Mouse (Mus musculus): ENCODE data around the gene Cacng3.
A peak's percentile ranks its signal among the peaks of the same experiment; 100 is the strongest.

Gene Cacng3

DNA sequence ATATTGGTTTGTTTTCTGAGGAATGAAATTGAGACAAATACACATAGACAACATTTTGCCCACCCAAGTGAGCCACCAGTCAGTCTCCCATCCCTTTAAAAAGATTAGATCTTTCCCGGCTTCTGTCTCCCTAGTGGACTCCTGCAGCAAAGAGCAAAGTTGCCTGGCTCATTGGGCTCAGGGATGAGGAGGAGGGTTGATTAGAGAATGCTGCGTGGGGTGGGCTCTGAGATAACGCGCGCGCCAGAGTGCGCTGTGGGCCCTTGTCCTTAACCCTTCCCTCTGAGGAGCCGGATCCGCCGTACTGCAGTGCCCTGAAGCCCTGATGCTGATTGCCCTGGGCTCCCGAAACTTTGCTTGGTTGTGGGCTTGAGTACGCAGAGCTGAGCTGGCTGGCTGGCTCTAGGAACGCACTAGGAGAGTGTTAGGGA is at the start of gene Cacng3:
Gene Cacng3, plus strand, starts transcription at position 51 of the 431 bp plus-strand sequence.
- no peak for DNase-seq (ENCODE audit: low spot score)

DNA sequence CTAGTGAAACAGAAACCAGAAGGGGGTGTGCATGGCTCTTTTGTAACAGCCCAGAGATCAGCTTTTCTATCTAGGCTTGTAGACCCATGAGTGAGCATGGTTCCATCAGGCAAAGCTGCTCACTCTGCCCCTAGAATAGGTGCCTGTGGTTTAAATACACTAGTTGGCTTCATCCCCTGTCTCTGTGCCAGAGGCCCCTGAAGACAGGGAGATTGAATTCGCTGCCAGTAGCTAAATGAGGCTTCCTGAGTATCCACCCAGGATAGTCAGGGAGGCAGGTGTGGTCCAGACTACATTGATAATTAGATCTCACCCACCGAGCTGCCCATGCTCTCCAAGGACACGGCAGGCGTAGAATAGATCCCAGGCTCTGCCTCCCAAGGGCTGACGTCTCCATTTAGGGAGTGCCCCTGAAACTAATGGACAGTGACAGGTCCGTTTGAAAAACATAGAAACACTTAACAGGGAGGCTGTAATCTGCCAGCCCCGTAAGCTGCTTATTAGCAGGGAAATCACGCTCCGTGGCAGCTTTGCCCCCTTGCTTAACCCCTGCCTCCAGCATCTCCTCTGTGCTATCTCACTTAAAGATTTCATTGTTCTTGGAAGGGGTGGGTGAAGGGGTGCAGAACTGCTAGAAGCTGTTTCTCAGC is 48.0 kb upstream of the Cacng3 start:
- no peak for DNase-seq (ENCODE audit: low spot score)

DNA sequence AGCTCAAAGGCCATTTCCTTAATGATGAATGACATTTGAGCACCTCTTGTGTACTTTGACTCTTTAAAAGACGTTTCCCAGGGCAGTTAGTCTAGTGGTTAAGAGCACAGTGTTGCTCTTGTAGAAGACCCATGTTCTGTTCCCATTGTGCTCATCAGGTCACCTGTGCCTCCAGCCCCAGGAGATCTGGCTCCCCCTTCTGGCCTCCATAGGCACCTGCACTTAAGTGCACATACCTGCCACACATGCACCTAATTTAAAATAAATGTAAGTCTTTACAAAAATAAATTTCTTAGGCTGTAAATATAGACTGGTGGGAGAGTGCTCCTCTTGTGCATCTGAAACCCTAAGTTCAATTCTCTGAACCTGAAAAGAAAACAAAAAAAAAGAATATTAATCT is 46.5 kb upstream of the Cacng3 start:
- no peak for DNase-seq (ENCODE audit: low spot score)

DNA sequence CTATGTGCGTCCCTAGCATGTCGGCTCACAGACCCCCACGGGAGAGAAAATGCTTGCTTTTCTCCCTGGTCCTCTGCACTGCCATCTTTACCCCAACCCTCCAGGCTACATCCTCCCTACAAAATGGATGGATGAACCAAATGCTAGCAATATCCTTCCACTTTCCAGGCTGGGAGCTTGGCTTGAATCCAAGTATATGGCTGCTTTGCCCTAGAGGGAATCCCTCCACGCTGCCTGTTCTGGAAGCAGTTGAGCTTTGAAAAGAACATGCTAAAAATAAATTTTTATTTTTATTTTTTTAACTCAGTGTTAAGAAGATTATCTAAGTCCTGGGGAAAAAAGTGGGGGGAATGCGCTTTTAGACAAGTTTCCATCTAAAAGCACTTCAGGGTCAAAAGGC is 42.2 kb upstream of the Cacng3 start:
- DNase-seq (ENCODE audit: low spot score) = no peak

DNA sequence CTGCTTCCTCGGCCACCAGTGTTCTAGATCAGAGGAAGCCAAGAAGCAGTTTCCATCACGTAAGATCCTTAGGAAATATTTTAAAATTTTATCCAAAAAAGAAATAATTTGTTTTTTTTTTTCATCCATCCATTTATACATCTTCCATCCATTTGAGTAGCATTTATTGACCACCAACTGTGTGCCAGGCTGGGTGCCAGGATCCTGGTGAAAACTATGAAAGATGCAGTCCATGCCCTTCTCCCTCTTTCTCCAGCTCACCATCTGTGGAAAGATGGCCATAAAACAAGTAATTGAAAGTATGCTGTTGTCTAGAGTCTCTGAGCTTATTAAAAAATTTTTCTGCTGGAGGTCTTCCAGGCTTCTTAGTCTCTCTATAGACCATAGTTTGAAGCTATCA is 39.9 kb upstream of the Cacng3 start:
- no peak for DNase-seq (ENCODE audit: low spot score)

DNA sequence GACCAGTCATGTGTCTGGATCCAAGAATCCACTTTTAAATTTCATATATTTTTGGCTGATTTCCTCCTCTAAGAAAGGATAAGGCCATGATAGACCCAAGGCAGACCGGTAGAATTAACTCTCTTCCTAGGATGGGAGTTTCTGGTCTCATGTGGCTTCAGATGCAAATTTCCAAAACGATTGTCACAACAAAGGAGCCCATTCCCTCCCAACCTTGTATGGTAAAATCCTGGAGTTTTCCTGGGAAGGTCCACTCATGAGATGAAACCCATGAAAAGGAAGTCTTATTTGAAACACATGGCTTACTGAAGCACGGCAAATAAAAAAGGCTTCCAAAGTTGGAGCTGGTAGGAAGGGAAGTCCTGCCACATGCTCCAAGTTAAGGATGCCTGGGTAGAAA is 39.1 kb upstream of the Cacng3 start:
- DNase-seq (ENCODE audit: low spot score) = no peak

DNA sequence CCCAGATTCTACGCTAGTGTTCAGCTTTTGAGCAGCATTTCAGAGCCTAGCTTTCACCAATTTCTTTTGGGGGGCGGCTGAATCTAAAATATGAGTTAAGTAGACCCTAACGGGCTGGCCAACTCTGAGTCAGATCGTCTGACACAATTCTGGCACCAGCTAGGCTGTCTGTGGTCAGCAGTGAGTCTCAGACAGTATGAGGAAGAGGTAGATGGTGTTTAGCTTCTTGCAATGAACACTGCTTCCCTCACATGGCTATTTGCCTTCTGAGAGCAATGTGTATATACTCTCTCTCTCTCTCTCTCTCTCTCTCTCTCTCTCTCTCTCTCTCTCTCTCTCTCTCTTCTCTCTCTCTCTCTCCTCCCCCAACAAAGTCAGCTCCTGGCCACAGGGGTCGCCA is 37.3 kb upstream of the Cacng3 start:
- no peak for DNase-seq (ENCODE audit: low spot score)

DNA sequence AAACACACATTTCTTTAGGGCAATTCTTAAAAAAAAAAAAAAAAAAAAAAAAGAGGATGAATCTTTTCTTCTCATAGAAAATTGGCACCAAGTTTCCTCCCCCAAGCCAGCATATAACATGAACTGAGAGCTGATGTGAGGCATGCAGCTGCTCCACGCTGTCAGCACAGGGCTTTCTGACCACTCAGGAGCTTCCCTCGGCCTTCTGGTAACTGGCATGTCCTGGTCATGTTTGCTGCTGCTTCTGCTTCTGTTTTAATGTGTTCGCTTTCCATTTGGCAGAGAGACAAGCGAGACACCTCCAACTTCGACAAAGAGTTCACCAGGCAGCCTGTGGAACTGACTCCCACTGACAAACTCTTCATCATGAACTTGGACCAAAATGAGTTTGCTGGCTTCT is 36.8 kb upstream of the Cacng3 start:
- no peak for DNase-seq (ENCODE audit: low spot score)

DNA sequence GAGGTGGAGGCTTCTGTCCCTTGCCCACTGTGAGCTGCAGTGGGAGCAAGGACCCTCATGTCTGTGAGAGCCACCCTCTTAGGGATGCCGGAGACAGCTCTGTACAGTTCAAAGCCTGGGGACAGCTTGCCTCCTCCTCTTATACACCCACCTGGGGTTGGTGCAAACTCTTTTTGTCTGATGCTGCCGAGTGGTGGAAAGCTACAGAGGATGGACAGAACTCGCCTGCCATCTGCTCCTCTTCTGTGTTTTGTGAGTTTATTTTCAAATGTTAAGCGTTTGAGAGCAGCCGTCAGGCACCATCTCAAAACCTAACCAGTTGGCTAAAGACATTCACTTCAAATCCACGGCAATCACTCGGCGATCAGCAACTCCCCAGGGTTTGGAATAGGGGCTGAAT is 26.6 kb upstream of the Cacng3 start:
- DNase-seq (ENCODE audit: low spot score) = no peak

DNA sequence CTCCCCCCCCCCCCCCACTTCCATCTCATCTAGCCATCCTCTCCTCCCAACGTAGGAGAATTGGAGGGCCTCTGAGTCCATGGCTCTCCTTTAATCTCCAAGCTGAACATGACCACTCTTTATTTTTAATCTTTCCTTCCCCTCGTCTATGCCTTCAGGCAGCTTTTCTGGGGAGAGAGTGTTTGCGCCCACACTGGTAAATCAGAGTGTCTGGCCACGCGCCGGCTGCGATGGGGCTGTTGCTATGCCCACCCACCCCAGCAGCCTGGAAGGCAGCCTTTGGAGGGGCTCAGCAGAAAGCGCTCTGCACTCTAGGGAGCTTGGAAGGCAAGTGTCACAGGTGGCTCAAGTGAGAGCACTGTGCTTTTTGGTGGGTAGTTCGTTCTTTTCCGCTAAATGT is 21.0 kb upstream of the Cacng3 start:
- no peak for DNase-seq (ENCODE audit: low spot score)

DNA sequence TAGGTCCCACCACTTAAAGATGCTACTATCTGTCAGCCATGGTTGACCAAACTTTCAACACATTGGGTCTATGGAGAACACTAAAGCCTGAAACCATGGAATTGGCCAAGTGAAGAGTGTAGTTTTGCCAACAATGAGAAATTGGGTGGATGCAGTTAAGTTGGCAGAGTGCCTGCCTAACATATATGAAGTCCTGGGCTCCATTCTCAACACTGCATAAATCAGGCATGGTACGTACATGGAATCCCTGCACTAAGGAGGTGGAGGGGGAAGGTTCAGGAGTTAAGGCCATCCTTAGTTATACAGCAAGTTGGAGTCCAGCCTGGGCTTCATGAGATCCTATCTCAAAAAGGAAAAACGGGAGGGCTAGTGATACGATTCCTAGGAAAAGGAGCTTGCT is 17.8 kb upstream of the Cacng3 start:
- DNase-seq (ENCODE audit: low spot score) = no peak

DNA sequence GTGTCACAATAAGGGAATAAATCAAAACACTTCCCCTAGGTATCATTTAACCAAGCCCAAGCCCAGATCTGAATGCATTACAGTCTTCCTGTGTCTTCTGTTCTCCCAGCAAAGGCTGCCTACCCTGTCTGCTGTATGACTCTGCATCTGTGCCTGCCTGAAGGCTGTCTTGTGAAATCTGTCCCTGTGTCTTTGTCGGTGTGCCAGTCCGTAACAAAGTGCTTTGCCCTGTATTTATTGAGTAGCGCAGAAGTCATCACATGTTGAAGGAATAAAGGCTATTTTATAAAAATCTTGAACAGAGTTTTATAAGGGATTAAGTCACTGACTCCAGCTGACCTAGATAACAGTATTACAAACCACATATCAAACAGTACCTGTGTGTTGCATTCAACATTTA is 13.6 kb upstream of the Cacng3 start:
- DNase-seq (ENCODE audit: low spot score) = no peak

DNA sequence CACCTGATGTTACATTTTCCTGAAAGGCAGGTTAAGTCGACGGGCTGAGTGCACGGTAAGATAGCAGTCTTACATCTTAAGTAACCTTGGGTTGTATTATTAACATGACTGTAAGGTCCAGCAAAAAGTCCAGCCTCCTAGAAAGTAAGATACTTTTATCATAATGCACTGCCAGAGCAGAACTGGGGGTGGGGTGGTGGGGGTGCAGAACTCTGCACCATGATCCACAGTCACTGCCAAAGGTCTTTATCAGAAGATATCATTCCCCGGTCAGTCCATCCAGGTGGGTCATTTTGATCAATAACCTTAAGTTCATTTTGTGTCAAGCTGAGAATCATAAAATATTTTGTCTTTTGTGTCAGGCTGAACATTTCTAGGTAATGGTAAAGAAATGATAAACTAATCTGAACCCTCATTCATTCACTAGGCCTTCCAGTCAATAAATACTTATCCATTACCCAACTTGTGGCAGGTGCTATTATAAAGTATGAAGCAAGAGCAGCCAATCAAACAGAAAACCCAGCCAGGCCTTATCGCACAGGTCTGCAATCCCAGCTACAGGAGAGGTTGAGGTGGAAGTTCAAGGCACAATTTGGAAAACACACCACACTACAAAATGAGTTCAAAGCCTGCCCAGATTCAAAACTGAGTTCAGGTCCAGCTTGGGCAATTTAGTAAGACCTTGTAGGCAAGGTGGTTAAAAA is 12.7 kb upstream of the Cacng3 start:
- no peak for DNase-seq (ENCODE audit: low spot score)

DNA sequence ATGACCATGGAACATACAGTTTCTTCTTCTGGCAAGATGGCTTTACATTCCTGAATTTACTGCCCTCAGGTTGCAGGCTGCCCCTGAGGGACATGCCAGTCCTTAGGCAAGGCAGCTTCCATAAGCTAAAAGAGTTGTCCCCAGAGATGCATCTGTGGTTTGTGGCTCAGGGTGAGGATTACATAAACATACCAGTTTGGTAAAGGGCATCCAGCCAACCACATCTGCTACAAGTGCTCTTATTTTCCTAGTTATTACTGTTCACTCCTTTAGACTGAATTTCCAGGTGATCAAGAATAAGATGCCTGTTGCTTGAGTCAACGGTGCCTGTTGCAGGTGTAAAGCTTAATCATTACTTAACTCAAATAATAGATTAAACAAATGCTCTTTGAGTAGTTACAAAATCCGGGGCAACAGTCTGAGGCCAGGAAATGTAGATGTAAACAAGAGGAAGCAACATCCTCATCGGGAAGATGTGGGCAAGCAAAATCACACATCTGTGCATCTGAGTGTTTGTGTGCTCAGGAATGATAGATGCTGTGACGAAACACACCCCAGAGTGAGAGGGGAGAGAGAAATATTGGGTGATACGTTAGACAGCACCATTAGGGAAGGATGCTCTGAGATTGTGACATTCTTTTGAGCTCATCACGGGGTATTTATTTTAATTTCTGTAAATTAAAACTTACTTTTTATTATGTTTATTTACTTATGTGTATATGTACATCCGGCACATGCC is 4.8 kb upstream of the Cacng3 start:
- no peak for DNase-seq (ENCODE audit: low spot score)

DNA sequence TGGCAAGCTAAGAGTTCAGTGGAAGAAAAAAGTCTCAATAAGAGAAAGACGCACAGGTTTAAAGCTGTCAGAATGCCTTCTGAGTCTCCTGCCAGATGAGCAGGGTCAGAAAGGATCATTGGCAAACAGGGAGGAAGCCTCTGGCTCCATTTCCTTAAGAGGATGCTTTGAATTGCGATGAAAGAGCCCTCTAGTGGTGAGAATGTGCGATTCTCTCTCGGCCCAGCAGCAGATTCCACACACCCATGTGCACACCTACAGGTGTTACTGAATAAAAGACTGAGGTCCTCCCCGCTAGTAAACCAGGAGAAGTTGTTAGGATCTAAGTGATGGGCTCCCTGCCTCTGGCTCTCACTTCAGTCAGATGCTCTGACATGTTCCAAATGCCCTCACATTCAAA is 2.4 kb upstream of the Cacng3 start:
- peak; percentile 1 for DNase-seq (ENCODE audit: low spot score)

DNA sequence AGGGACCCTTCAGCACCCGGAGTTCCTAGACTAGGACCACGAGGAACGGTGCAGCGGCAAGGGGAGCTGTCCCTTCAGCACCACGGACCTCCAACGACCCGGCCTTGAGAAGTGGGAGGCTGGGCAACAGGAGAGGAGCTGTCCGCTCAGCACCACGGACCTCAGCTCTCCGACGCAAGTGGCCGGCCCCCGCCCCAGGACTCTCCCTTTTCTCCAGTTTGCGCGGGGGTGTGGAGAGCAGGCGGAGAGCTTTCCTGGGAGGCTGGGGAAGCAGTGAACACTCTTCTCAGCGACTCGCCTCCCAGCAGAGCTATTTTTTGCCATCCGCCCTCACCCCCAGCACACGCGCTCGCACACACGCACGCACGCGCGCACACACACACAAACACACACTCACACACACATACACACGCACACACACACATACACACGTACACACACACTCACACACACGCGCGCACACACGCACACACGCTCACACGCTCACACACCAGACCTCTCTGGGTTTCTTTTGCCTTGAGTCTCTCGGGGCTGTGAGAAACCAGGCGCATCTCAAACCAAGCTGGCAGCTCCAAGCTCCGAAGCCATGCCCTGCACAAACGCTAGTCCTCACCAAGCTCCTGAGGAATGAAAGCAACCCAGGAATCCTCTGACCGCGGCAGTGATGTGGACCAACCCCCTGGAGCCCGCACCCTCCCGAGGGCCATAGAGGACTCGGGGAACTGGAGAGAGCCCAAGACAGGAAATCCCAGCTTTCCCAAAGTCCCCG is 765 bp downstream of the Cacng3 start:
- DNase-seq (ENCODE audit: low spot score) = peak; percentile 5

DNA sequence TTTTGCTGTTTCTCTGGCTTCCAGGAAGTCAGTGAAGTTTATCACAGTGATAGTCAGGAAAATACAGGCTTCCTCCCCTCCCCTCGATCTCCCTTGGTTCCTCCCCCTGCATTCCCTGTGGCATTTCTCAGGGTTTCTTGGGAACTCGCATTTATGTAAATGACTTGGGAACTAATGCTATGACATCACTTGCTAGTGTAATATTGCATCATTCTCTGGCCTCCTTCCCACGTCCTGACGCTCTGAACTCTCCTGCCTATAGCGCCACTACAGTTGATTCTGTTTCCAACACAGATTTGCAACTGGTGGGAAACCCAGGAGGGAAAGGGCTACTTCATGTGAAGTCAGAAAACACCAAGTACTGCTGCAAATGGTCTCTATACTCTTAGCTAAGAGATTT is 2.7 kb downstream of the Cacng3 start:
- no peak for DNase-seq (ENCODE audit: low spot score)

DNA sequence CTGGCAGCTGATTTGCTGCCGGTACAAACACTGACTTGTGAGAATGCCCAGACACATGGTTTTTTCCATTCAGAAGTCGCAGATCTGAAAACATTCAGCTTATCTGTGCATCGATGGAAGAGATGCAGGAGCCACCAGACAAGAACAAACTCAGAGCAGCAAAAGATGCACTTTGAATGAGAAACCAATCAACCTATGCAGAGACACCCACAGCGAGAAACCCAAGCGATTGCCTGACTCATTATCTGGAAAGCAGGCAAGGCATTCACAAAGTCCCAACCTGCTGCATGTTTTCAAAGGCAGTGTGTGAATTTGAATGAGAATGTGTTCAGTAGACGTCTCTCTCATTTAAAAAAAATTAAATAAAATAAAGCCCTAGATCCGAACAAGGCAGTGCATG is 4.9 kb downstream of the Cacng3 start:
- DNase-seq (ENCODE audit: low spot score) = no peak

DNA sequence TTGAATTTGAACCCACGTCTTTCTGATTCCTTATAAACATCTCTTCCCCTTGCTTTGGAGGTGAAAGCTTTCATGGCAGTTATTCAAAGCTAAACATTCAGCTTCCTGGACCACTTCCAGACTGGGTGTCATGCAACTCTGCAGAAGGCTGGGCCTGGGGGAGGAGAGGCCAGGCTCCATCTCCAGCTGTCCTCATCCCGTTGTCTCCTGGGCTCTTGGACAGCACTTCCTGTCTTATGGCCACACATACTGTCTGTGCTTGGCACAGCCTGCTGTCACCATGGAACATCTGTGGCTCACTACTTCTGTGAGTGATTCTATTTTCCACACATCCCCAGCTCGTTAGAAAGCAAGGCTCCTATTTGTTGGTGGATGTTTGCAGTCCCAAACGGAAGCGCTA is 31.5 kb downstream of the Cacng3 start:
- no peak for DNase-seq (ENCODE audit: low spot score)

DNA sequence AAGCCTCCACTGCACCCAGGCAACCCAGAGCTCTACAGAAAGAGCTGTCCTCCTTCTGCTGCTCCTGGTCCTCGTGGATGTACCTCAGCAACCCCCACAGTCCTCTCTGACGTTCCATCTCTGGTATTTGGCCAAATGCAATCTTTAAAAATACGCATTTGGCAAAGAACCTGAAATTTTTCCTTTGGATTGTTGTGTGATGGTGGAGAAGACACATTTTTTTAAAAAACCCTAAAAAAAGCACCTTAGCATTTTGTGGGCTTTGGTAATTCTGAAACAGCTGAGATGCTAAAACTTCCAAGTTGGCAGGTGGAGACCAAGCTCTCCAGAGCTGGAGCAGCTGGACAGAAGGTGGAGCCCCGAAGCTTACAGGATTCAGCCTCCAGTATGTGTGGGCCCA is 32.2 kb downstream of the Cacng3 start:
- DNase-seq (ENCODE audit: low spot score) = no peak

DNA sequence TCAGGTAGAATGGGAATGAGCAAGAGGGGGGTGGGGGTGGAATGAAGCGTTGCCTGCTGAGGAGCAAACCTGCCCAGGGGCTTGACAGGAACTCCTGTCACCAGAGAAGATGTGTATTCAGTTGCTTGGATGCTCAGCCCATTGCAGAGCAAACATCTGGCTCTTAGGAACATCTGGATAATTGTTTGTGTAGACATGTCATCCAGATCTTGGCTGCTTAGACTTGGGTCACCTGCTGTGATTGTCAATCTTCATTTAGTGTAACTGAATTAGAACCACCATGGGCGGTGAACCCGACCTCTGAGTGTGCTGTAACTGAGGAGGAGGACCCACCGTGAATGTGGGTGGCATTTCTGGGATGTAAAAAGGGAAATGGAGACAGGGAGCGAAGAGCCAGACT is 36.4 kb downstream of the Cacng3 start:
- no peak for DNase-seq (ENCODE audit: low spot score)

DNA sequence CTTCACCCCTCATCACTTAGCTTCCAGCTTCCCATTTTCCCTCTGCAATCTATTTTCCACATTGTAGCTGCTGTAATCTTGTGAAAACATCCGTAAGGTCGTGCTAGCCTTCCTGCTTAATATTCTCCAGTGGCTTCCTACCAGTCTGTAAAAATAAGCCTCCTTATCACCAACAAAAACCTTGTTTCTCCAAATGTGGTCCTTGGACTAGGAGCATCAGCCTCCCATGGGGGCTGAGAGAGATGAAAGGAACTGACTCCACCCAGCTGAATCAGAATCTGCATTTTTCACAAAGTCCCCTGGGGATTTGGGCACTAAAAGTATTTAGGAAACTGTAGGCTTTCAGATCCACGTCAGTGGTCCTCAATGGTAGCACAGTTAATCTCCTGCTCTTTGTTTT is 46.0 kb downstream of the Cacng3 start:
- DNase-seq (ENCODE audit: low spot score) = no peak

DNA sequence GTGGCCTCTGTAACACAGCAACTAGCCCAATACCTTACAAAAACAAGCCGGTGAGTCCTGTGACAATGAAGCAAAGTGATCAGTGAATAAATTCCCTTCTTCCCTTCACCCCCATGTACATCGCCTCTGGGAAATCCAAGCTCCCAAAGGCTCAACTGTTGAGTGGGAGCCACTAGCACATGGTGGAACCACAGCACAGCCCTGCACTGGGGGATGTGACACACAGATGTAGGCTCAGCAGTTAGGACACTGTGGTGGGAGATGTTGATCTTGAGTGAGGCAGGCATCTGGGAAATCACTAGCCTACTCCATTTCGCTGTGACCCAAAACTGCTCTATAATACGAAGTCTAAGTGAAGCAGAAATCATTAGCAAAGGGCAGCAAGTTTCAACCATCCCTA is 48.2 kb downstream of the Cacng3 start:
- no peak for DNase-seq (ENCODE audit: low spot score)

All from T-cell, adult 2 months (primary cell).